Mouse (Mus musculus): ENCODE measurements around the gene Muc5b.
"Not testable (repeated sequence)": the region's sequence is repeated elsewhere in the genome, so short reads cannot be mapped to it uniquely, and the experiment has no call there.

Muc5b gene

GRCm38 (mm10) chr7:141838779-141839178 is at the start of gene Muc5b:
Muc5b (plus strand) TSS chr7:141839070.
- no peak for DNase-seq (ENCODE audit: low read depth, low spot score)

GRCm38 (mm10) chr7:141794251-141794650 is 44.6 kb upstream of the Muc5b start:
- DNase-seq (ENCODE audit: low read depth, low spot score) = no peak

- no peak for DNase-seq (ENCODE audit: low read depth, low spot score)
These were observed 35.7 kb upstream of the Muc5b start for GRCm38 (mm10) chr7:141803206-141803605.

GRCm38 (mm10) chr7:141805384-141805783 is 33.5 kb upstream of the Muc5b start:
- DNase-seq (ENCODE audit: low read depth, low spot score) = no peak

GRCm38 (mm10) chr7:141807823-141808222 is 31.0 kb upstream of the Muc5b start:
- DNase-seq (ENCODE audit: low read depth, low spot score) = not testable (repeated sequence)

- DNase-seq (ENCODE audit: low read depth, low spot score) = not testable (repeated sequence)
These were observed 28.9 kb upstream of the Muc5b start for GRCm38 (mm10) chr7:141809933-141810332.

- no peak for DNase-seq (ENCODE audit: low read depth, low spot score)
These were observed 25.5 kb upstream of the Muc5b start for GRCm38 (mm10) chr7:141813321-141813720.

GRCm38 (mm10) chr7:141815361-141815760 is 23.5 kb upstream of the Muc5b start:
- no peak for DNase-seq (ENCODE audit: low read depth, low spot score)

- no peak for DNase-seq (ENCODE audit: low read depth, low spot score)
These were observed 21.4 kb upstream of the Muc5b start for GRCm38 (mm10) chr7:141817355-141818075.

- no peak for DNase-seq (ENCODE audit: low read depth, low spot score)
These were observed 20.6 kb upstream of the Muc5b start for GRCm38 (mm10) chr7:141818267-141818666.

- no peak for DNase-seq (ENCODE audit: low read depth, low spot score)
These were observed 16.1 kb upstream of the Muc5b start for GRCm38 (mm10) chr7:141822582-141823261.

GRCm38 (mm10) chr7:141823699-141824098 is 15.2 kb upstream of the Muc5b start:
- DNase-seq (ENCODE audit: low read depth, low spot score) = no peak

GRCm38 (mm10) chr7:141824398-141824797 is 14.5 kb upstream of the Muc5b start:
- DNase-seq (ENCODE audit: low read depth, low spot score) = no peak

- no peak for DNase-seq (ENCODE audit: low read depth, low spot score)
These were observed 2.9 kb upstream of the Muc5b start for GRCm38 (mm10) chr7:141835941-141836340.

GRCm38 (mm10) chr7:141836423-141836822 is 2.4 kb upstream of the Muc5b start:
- DNase-seq (ENCODE audit: low read depth, low spot score) = no peak

GRCm38 (mm10) chr7:141840354-141840753 is 1.5 kb downstream of the Muc5b start:
- no peak for DNase-seq (ENCODE audit: low read depth, low spot score)

- DNase-seq (ENCODE audit: low read depth, low spot score) = no peak
These were observed 22.2 kb downstream of the Muc5b start for GRCm38 (mm10) chr7:141861046-141861445.

GRCm38 (mm10) chr7:141869644-141870043 is 30.8 kb downstream of the Muc5b start:
- no peak for DNase-seq (ENCODE audit: low read depth, low spot score)

- DNase-seq (ENCODE audit: low read depth, low spot score) = no peak
These were observed 31.7 kb downstream of the Muc5b start for GRCm38 (mm10) chr7:141870553-141870952.

- no peak for DNase-seq (ENCODE audit: low read depth, low spot score)
These were observed 36.0 kb downstream of the Muc5b start for GRCm38 (mm10) chr7:141874891-141875290.

GRCm38 (mm10) chr7:141878813-141879212 is 39.9 kb downstream of the Muc5b start:
- DNase-seq (ENCODE audit: low read depth, low spot score) = no peak

- DNase-seq (ENCODE audit: low read depth, low spot score) = no peak
These were observed 53.3 kb downstream of the Muc5b start for GRCm38 (mm10) chr7:141892151-141892550.

- no peak for DNase-seq (ENCODE audit: low read depth, low spot score)
These were observed 63.0 kb downstream of the Muc5b start for GRCm38 (mm10) chr7:141901825-141902224.

Data from WW6 (cell line).